Mouse (Mus musculus): ENCODE data around the gene Pif1. TPM values are rescaled to one million over a fixed set of nuclear protein-coding genes. Genes with fewer than 3 reads are reported as not detected.

The Pif1 gene
- polyA plus RNA-seq, 1 experiment: 10.9 TPM

DNA sequence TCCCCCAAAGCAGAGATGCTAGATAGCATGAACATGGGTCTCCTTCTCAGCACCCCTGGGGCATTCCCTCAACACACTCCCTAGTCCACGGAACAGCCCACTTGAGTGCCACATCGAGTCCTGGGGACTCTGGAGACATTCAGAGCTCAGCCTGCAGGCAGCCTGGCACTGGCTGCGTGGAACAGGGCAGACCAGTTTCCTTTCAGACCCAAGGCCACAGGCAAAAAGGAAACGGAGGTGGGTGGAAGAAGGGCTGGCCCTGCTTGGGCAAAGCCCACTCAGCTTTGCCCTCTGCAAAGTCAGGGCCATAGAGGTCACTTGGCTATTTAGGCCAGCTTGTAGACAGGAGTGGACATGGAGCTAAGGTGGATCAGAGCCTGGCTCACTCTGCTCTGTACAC, 39.1 kb upstream of the Pif1 start:
- peaks cover 27% of the 10 kb centered on the region for H3K4me1 ChIP-seq (ENCODE audit: control insufficient read depth, insufficient read depth, low read length)
- peak overlapping the region; percentile 74 for H3K27ac ChIP-seq (ENCODE audit: insufficient read depth, low read length)
- TF ChIP-seq POLR2A (IDR thresholded peaks at IDR 0.05; ENCODE audit: low read depth, low read length) (no peak), CTCF (IDR thresholded peaks at IDR 0.05; ENCODE audit: borderline replicate concordance, insufficient read depth, low read length) (no peak)
- no peak overlapping the region for H3K4me3 ChIP-seq (ENCODE audit: insufficient read depth, low read length)

- Histone ChIP-seq H3K27ac (ENCODE audit: insufficient read depth, low read length) (peak overlapping the region; percentile 74), H3K4me1 (ENCODE audit: control insufficient read depth, insufficient read depth, low read length) (peaks cover 27% of the 10 kb centered on the region), H3K4me3 (ENCODE audit: insufficient read depth, low read length) (no peak overlapping the region)
- TF ChIP-seq POLR2A (IDR thresholded peaks at IDR 0.05; ENCODE audit: low read depth, low read length) (no peak), CTCF (IDR thresholded peaks at IDR 0.05; ENCODE audit: borderline replicate concordance, insufficient read depth, low read length) (no peak)
Observed at GRCm38 (mm10) chr9:65548311-65548710, 38.6 kb upstream of the Pif1 start.

GRCm38 (mm10) chr9:65549139-65549538, 37.8 kb upstream of the Pif1 start:
- peak overlapping the region; percentile 100 for H3K27ac ChIP-seq (ENCODE audit: insufficient read depth, low read length)
- H3K4me1 ChIP-seq (ENCODE audit: control insufficient read depth, insufficient read depth, low read length): peaks cover 27% of the 10 kb centered on the region
- TF ChIP-seq POLR2A (IDR thresholded peaks at IDR 0.05; ENCODE audit: low read depth, low read length): no peak
- no peak for TF ChIP-seq CTCF (IDR thresholded peaks at IDR 0.05; ENCODE audit: borderline replicate concordance, insufficient read depth, low read length)
- no peak overlapping the region for H3K4me3 ChIP-seq (ENCODE audit: insufficient read depth, low read length)

GRCm38 (mm10) chr9:65549643-65550042, 37.3 kb upstream of the Pif1 start:
- Histone ChIP-seq H3K27ac (ENCODE audit: insufficient read depth, low read length) (peak overlapping the region; percentile 100), H3K4me3 (ENCODE audit: insufficient read depth, low read length) (no peak overlapping the region), H3K4me1 (ENCODE audit: control insufficient read depth, insufficient read depth, low read length) (peaks cover 27% of the 10 kb centered on the region)
- TF ChIP-seq POLR2A (IDR thresholded peaks at IDR 0.05; ENCODE audit: low read depth, low read length) (no peak), CTCF (IDR thresholded peaks at IDR 0.05; ENCODE audit: borderline replicate concordance, insufficient read depth, low read length) (no peak)

DNA sequence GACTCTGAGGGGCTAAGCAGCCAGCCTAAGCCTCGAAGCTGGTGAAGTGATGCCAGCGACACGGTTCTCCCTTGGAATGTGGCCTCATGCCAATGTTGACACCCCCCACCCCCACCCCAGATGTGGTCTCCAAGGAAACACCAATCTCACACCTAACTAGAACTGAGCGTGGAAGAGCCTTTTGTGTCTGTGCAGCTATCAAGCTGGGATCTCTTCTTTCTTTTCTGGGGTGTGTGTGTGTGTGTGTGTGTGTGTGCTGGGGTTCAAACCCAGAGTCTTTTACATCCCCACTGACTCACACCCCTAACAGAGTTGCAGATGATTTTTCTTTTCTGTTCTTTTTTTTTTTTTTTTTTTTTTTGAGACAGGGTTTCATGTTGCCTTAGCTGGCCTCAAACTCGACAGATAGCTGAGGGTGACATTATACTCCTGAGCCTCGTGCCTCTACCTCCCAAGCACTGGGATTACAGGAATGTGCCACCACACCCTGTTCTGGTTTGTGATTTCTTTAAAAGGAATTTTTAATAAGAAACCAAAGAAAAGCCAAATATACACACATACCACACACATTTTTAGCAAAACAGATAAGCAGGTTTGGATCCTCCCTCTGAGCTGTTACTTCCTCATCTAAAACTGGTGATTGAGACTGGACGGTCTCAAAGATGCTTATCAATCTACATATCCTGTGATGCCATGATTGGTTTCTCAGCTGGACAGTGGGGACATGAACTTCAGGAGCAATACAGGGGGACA, 36.7 kb upstream of the Pif1 start:
- Histone ChIP-seq H3K4me3 (ENCODE audit: insufficient read depth, low read length) (no peak overlapping the region), H3K4me1 (ENCODE audit: control insufficient read depth, insufficient read depth, low read length) (peaks cover 30% of the 10 kb centered on the region), H3K27ac (ENCODE audit: insufficient read depth, low read length) (peak overlapping the region; percentile 100)
- TF ChIP-seq POLR2A (IDR thresholded peaks at IDR 0.05; ENCODE audit: low read depth, low read length) (0 out of 2 replicates have a peak, but pooled peaks have one; percentile 30), CTCF (IDR thresholded peaks at IDR 0.05; ENCODE audit: borderline replicate concordance, insufficient read depth, low read length) (no peak)

- no peak overlapping the region for H3K4me3 ChIP-seq (ENCODE audit: insufficient read depth, low read length)
- H3K4me1 ChIP-seq (ENCODE audit: control insufficient read depth, insufficient read depth, low read length): peaks cover 22% of the 10 kb centered on the region
- TF ChIP-seq CTCF (IDR thresholded peaks at IDR 0.05; ENCODE audit: borderline replicate concordance, insufficient read depth, low read length) (no peak), POLR2A (IDR thresholded peaks at IDR 0.05; ENCODE audit: low read depth, low read length) (no peak; the same call in 1 of the 2 replicates)
- peak overlapping the region; percentile 100 for H3K27ac ChIP-seq (ENCODE audit: insufficient read depth, low read length)
Observed at GRCm38 (mm10) chr9:65551035-65551434, 35.9 kb upstream of the Pif1 start.

GRCm38 (mm10) chr9:65552141-65552540, 34.8 kb upstream of the Pif1 start:
- H3K4me1 ChIP-seq (ENCODE audit: control insufficient read depth, insufficient read depth, low read length): peaks cover 17% of the 10 kb centered on the region
- H3K4me3 ChIP-seq (ENCODE audit: insufficient read depth, low read length): no peak overlapping the region
- TF ChIP-seq CTCF (IDR thresholded peaks at IDR 0.05; ENCODE audit: borderline replicate concordance, insufficient read depth, low read length) (no peak), POLR2A (IDR thresholded peaks at IDR 0.05; ENCODE audit: low read depth, low read length) (no peak)
- peak overlapping the region; percentile 95 for H3K27ac ChIP-seq (ENCODE audit: insufficient read depth, low read length)

- Histone ChIP-seq H3K27ac (ENCODE audit: insufficient read depth, low read length) (peak overlapping the region; percentile 95; the same call in 1 of the 2 replicates), H3K4me3 (ENCODE audit: insufficient read depth, low read length) (no peak overlapping the region), H3K4me1 (ENCODE audit: control insufficient read depth, insufficient read depth, low read length) (peaks cover 17% of the 10 kb centered on the region)
- no peak for TF ChIP-seq POLR2A (IDR thresholded peaks at IDR 0.05; ENCODE audit: low read depth, low read length)
- TF ChIP-seq CTCF (IDR thresholded peaks at IDR 0.05; ENCODE audit: borderline replicate concordance, insufficient read depth, low read length): no peak
Observed at GRCm38 (mm10) chr9:65552711-65553110, 34.2 kb upstream of the Pif1 start.

- Histone ChIP-seq H3K4me1 (ENCODE audit: control insufficient read depth, insufficient read depth, low read length) (peaks cover 12% of the 10 kb centered on the region), H3K4me3 (ENCODE audit: insufficient read depth, low read length) (no peak overlapping the region), H3K27ac (ENCODE audit: insufficient read depth, low read length) (peak overlapping the region; percentile 16; the same call in 1 of the 2 replicates)
- TF ChIP-seq POLR2A (IDR thresholded peaks at IDR 0.05; ENCODE audit: low read depth, low read length) (no peak), CTCF (IDR thresholded peaks at IDR 0.05; ENCODE audit: borderline replicate concordance, insufficient read depth, low read length) (no peak)
Observed at GRCm38 (mm10) chr9:65555001-65555405, 32.0 kb upstream of the Pif1 start.

GRCm38 (mm10) chr9:65555621-65556020, 31.3 kb upstream of the Pif1 start:
- Histone ChIP-seq H3K4me3 (ENCODE audit: insufficient read depth, low read length) (no peak overlapping the region), H3K27ac (ENCODE audit: insufficient read depth, low read length) (peak overlapping the region; percentile 35; the same call in 1 of the 2 replicates), H3K4me1 (ENCODE audit: control insufficient read depth, insufficient read depth, low read length) (peaks cover 10% of the 10 kb centered on the region)
- TF ChIP-seq CTCF (IDR thresholded peaks at IDR 0.05; ENCODE audit: borderline replicate concordance, insufficient read depth, low read length) (no peak), POLR2A (IDR thresholded peaks at IDR 0.05; ENCODE audit: low read depth, low read length) (no peak)
